Mouse (Mus musculus): ENCODE results near the gene Vat1.
"Not testable (repeated sequence)": the region's sequence is repeated elsewhere in the genome, so short reads cannot be mapped to it uniquely, and the experiment has no call there.

The Vat1 gene

GRCm38 (mm10) chr11:101442127-101442693 lies 23.8 kb downstream of the Vat1 start, which contains the start of gene Rpl27:
TSS of gene Rpl27 (plus strand) at chr11:101442298.
- peak; percentile 99 for DNase-seq (ENCODE audit: low read depth)

- DNase-seq (ENCODE audit: low read depth): not testable (repeated sequence)
Observed at GRCm38 (mm10) chr11:101441450-101442126, 24.4 kb downstream of the Vat1 start.

GRCm38 (mm10) chr11:101438006-101438405 lies 28.0 kb downstream of the Vat1 start:
- not testable (repeated sequence) for DNase-seq (ENCODE audit: low read depth)

GRCm38 (mm10) chr11:101436916-101437315 lies 29.1 kb downstream of the Vat1 start:
- no peak for DNase-seq (ENCODE audit: low read depth)

- no peak for DNase-seq (ENCODE audit: low read depth)
Observed at GRCm38 (mm10) chr11:101435831-101436230, 30.2 kb downstream of the Vat1 start.

- DNase-seq (ENCODE audit: low read depth): no peak
Observed at GRCm38 (mm10) chr11:101433396-101433795, 32.6 kb downstream of the Vat1 start.

- DNase-seq (ENCODE audit: low read depth): no peak
Observed at GRCm38 (mm10) chr11:101431327-101431726, 34.7 kb downstream of the Vat1 start.

- no peak for DNase-seq (ENCODE audit: low read depth)
Observed at GRCm38 (mm10) chr11:101426165-101426564, 39.9 kb downstream of the Vat1 start.

- DNase-seq (ENCODE audit: low read depth): peak; percentile 97
Observed at GRCm38 (mm10) chr11:101424925-101425813, 40.9 kb downstream of the Vat1 start, which contains the start of the genes Rundc1 and Ptges3l. TSS of gene Rundc1 (plus strand) at chr11:101425085. TSS of gene Ptges3l (minus strand) at chr11:101425333.

GRCm38 (mm10) chr11:101424105-101424851 lies 41.8 kb downstream of the Vat1 start, which contains the start of gene Gm27029:
TSS of gene Gm27029 (minus strand) at chr11:101424796.
- DNase-seq (ENCODE audit: low read depth): no peak

- DNase-seq (ENCODE audit: low read depth): no peak
Observed at GRCm38 (mm10) chr11:101420148-101420547, 45.9 kb downstream of the Vat1 start.

- DNase-seq (ENCODE audit: low read depth): no peak
Observed at GRCm38 (mm10) chr11:101419610-101420009, 46.4 kb downstream of the Vat1 start.

GRCm38 (mm10) chr11:101418991-101419390 lies 47.0 kb downstream of the Vat1 start:
- no peak for DNase-seq (ENCODE audit: low read depth)

- peak; percentile 91 for DNase-seq (ENCODE audit: low read depth)
Observed at GRCm38 (mm10) chr11:101417101-101417855, 48.8 kb downstream of the Vat1 start, which contains the start of gene Aarsd1. TSS of gene Aarsd1 (minus strand) at chr11:101417615.

- DNase-seq (ENCODE audit: low read depth): peak; percentile 51
Observed at GRCm38 (mm10) chr11:101416433-101417100, 49.5 kb downstream of the Vat1 start.

- DNase-seq (ENCODE audit: low read depth): no peak
Observed at GRCm38 (mm10) chr11:101415306-101415705, 50.7 kb downstream of the Vat1 start.

Measured in naive thymus-derived CD4-positive, alpha-beta T cell, adult 2 months (primary cell).